Mouse (Mus musculus) adrenal gland, adult 18-20 months (tissue): Measurements from ENCODE around the gene Pi4k2b. TPM values are rescaled to one million over a fixed set of nuclear protein-coding genes. Genes with fewer than 3 reads are reported as not detected.
"Not testable (repeated sequence)": the region's sequence is repeated elsewhere in the genome, so short reads cannot be mapped to it uniquely, and the experiment has no call there.

Experiments
- DNase-seq, 2 experiments: peaks; one replicate each; pipeline ENCODE4 v3.0.0; 2021 to 2022; ENCODE audit warnings: low spot score in 2 of 2
- long read RNA-seq, 2 experiments: library from polyadenylated mRNA; stranded (forward); transcript quantifications; one replicate each; pipeline ENCODE4 v2.0.0; 2021
- total RNA-seq, 2 experiments: library from RNA; stranded (reverse); gene quantifications; 1 replicate in 1 of 2; 2 replicates in 1 of 2; pipeline ENCODE4 v1.2.3; 2021

Pi4k2b gene
- 10 to 100 TPM; 10.5 to 13.9 TPM for total RNA-seq
- long read RNA-seq, experiment 1, transcript Pi4k2b-201 (10 exons, 3,139 nt): major isoform, 9 of 12 reads
- long read RNA-seq, experiment 1, partial matches to known transcripts: 0 of 12 reads
- long read RNA-seq, experiment 1, other reads (novel, unspliced or antisense): 3 of 12 reads
- long read RNA-seq, experiment 2, transcript Pi4k2b-201 (10 exons, 3,139 nt): major isoform, 34 of 38 reads
- long read RNA-seq, experiment 2, partial matches to known transcripts: 0 of 38 reads
- long read RNA-seq, experiment 2, other reads (novel, unspliced or antisense): 4 of 38 reads

- peak; percentile 77 to 84 for DNase-seq
Observed at GRCm38 (mm10) chr5:52741391-52742111, at the start of gene Pi4k2b. Gene Pi4k2b (plus strand): TSS chr5:52741574.

DNA sequence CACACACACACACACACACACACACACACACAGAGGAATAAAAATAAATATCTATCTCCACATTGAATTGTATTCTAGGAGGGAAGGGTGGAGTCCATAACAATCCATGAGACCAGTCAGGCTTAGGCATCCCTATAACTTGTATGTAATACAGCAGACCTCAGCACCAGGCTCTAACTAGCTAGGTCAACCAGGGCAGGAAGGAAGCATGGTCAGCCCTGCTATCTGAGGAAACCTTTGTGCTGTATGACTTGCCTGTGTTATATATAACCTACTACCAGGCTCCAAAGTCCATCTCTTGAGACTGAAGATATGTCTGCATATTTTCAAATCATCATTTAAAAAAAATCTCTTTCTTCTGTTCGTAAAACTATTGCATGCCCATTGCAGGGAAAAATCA lies 44.1 kb upstream of the Pi4k2b start:
- DNase-seq: no peak

- not testable (repeated sequence) for DNase-seq
Observed at GRCm38 (mm10) chr5:52697882-52698440, 43.4 kb upstream of the Pi4k2b start.

DNA sequence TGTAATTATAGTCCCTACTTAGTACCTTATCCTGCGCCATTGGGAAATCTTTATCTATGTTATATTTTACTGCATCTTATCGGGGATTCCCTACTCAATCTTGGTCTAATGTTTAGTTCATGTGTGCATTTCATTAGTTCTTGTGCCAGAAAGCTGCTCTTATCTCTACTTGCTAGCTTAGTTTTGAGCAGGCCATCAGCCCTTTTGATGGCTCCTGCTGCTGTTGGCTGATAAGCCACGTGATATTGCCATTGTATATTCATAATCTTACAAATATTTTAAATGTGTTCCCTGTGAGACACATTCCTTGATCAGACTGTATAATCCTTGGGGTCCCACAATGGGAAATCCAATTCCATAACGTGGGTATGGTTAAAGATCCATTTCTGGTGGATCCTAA lies 36.8 kb upstream of the Pi4k2b start:
- no peak for DNase-seq

GRCm38 (mm10) chr5:52712704-52713103 lies 28.7 kb upstream of the Pi4k2b start:
- DNase-seq: no peak

DNA sequence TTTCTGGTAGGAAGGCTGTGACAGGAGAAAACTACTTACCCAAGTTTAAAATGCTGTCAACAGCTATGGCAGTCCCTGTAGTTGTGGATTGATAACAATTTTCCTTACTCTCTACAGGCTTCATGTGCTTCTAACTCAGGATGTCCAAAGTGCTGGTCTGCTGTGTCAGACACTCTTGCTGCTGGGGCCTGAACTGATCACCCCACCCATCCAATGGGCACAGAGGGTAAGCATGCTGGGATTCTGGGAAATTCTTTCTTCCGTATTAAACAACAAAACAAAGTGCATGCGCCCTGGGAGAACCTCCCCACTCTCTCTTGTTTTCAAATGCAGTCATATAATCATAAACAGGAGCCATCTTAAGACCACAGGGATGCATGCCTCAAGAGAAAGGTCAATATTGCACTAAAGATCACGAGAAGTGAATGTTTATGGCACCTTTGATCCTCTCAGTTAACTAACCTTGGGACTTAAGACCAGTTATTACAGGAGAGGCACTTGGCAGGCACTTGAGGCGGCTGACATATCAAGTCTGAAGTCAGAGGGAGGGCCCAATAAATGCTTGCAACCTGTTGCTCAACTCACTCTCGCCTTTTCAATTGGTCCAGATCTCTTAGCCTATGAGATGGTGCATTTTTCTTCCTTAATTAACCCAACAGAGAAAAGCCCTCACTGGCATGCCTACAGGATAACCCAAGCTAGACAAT lies 24.5 kb upstream of the Pi4k2b start:
- DNase-seq: no peak

DNA sequence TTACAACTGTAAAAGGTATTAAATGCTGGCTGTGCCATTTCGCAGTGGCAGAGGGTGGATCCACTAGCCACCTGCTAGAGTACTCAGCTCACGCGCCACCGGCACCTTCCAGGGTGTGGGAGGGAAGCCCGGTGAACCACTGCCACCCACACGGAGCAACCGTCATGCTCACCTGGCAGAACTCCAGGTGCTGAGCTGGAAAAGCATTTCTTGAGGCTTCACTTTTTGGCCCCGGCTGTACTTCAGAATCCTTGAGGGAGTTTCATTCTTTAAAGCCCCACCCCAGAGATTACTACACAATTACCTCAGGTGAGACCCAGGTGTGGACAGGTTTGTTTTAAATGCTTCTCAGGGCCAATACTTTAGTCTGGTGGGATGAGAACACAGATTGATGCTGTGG lies 20.4 kb upstream of the Pi4k2b start:
- no peak for DNase-seq

GRCm38 (mm10) chr5:52727747-52728146 lies 13.6 kb upstream of the Pi4k2b start:
- DNase-seq: no peak

GRCm38 (mm10) chr5:52732811-52733210 lies 8.6 kb upstream of the Pi4k2b start:
- DNase-seq: no peak

DNA sequence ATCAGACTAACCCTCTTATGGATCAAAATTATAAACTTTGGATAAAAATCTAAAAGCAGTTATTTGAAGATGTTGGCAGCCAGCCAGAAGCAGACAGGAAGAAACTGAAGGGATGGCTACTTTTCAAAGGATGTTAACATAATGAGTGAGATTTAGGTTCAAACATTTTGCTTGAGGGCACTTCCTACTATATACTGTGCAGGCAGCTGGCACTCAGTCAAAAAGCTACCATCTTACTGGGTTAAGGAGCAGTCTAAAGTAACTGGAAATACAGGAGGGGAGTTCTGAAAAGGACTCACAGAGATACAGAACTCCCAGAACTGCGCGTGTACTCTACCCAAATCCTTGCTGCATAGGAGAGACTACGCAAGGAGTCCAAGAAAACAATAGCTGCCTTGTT lies 5.3 kb upstream of the Pi4k2b start:
- no peak for DNase-seq

DNA sequence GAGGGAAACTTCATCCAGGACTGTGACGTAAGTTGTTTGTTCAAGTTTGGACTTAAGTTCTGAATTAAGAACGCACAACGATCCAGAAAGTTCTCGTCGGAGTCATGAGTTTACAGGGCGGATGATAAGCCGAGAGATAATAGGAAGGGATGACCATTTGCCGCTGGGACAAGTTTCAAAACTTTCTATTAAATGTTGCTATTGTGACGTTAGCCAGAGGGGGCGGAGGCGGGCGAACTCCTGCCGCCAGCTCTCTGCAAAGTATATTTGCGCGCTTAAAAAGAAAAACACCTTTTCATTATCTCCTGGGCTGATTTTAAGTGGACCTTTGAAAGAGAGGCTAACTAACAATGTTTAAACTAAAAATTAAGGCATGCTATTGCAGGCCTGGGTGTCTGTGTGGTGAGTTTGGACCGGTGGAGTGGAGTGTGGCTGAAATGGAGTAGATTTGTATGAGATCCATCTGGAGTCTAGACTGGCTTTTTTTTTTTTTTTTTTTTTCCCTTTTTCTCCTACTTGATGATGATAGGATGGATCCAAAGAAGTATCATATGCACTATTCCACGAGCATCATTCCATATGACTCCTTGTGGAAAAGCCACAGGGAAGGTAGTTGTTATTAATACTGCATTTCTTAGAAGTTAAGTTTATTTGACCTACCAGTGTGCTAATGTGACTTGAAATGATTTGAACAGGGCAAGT lies 889 bp downstream of the Pi4k2b start:
- peak; percentile 30 to 46 for DNase-seq

DNA sequence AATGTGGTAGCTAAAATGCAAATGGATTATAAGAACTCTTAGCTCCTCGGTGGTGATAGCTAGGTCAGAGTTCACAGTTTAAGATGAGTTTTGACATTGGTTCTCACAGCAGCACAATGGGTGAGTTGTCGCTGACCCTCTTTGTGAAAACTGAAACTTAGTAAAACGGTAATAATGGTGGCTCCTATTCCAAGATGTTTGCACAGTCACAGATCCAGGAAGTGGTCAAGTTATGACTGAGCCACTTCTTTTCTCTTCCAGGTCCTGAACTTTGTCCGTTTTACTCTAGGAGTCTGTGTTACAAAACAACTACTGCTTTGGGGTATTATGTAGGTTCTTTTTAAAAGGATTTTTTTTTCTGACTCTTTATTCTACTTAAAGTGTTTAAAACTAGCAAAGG lies 1.9 kb downstream of the Pi4k2b start:
- DNase-seq: no peak

GRCm38 (mm10) chr5:52746920-52747319 lies 5.5 kb downstream of the Pi4k2b start:
- no peak for DNase-seq

GRCm38 (mm10) chr5:52748732-52749131 lies 7.4 kb downstream of the Pi4k2b start:
- DNase-seq: no peak

DNA sequence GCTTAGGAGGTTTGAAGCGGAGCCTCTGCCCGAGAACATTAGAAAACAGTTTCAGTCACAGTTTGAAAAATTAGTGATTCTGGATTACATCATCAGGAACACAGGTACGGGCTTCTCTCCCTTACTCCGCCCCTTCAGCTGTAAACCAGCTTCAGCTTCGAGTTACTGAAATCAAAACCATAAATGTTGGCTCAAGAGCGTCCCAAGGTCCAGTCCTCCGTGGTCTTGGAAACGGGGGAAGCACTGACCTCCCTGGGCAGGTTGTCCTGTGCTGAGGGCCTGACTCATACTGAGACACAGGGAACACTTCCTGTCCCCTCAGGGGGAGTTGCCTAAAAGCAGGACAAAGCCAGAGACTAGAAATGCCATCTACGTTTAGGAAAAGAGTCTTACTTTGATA lies 11.8 kb downstream of the Pi4k2b start:
- DNase-seq: no peak

DNA sequence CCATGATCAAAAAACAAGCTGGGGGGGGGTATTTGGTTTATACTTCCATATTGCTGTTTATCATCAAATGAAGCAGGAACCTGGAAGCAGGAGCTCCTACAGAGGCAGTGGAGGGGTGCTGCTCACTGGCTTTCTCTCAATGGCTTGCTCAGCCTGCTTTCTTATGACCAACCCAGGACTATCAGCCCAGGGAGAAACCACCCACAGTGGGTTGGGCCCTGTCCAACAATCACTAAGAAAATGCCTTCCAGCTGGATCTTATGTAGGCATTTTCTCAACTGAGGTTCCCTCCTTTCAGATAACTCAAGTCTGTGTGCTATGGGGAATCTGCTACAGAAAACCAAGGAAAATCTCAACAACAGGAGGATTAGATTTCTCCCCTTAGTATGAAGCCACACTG lies 12.8 kb downstream of the Pi4k2b start:
- no peak for DNase-seq

GRCm38 (mm10) chr5:52755337-52755736 lies 14.0 kb downstream of the Pi4k2b start:
- no peak for DNase-seq

- no peak for DNase-seq
Observed at GRCm38 (mm10) chr5:52755989-52756388, 14.6 kb downstream of the Pi4k2b start.

- DNase-seq: no peak
Observed at GRCm38 (mm10) chr5:52762586-52762985, 21.2 kb downstream of the Pi4k2b start.

- no peak for DNase-seq
Observed at GRCm38 (mm10) chr5:52774267-52774666, 32.9 kb downstream of the Pi4k2b start.

DNA sequence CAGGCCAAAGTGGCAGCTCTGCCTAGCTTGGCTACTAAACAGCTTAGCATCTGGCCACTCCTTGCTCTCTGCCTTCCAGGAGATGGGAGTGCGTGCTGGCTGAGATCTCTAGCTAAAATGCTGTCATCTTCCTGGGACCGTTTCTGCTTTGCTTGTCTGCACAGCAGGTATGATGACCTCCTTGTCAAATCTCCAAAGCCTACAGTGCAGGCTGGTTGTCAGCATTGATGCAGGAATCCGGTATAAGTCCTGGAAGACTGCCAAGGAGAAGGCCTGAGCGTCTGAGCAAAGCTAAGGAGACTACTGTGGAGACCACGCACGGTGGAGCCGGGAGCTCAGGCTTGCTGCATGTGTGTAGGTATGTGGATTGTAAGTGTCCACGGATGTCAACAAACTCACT lies 33.9 kb downstream of the Pi4k2b start, which contains the start of gene Zcchc4:
TSS of gene Zcchc4 (plus strand) at position 173 of the 400 bp plus-strand sequence.
- DNase-seq: no peak
